Mouse (Mus musculus) monocyte, adult 5-6 weeks (primary cell): ENCODE data around the gene Klhl11. TPM values are rescaled to one million over a fixed set of nuclear protein-coding genes. Genes with fewer than 3 reads are reported as not detected.
A peak's percentile ranks its signal among the peaks of the same experiment; 100 is the strongest.

Source experiments
- ATAC-seq: fragments of 153-309, 156-312 bp; replicated peaks from 2 replicates; pipeline ENCODE4 v1.8.0; 2017; ENCODE audit warnings: mild to moderate bottlenecking; ENCODE audit not compliant: low TSS enrichment, insufficient number of reproducible peaks, severe bottlenecking, poor library complexity, low FRiP score
- total RNA-seq: library from RNA; stranded (forward); fragments of 200-1000, 200-491, 200-594 nt; gene quantifications from 3 replicates; pipeline ENCODE4 v1.2.3, GENCODE M21; 2017

Gene Klhl11
- 16.4 to 28.5 TPM (median 24.2 TPM) in 3 replicates for total RNA-seq

DNA sequence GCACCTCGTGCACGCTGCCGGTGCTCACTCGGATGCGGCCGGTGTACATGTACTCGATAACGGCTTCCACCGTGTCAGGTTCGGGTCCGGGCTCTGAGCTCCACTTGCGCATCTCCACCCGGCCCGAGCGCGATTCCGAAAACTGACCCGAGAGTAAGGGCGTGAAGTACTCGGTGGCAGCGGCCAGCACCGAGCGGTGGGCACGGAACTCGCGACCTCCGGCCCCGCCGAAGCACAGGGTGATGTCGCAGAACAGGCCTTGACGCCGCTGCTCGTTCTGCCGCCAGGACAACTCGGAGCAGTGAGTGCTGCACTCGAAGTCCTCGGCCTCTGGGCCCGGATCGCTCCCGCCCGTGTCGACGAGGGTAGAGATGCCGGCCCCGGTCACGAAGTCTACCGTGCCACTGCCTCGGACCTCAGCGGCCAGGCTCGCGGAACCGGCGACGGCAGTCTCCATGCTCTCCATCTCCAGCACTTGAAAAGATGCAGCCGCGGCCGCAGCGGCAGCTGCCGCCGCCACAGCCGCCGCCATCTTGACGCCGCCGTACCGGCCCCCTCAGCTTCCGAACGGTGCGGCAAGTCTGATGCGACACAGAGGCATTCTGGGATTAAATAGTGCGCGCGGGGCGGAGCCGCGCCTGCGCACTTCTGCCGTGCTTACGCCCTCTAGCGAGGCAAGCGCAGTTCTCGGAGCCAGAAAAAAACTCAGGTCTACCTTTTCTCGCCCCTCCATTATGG is at the start of gene Klhl11:
TSS of gene Klhl11 (minus strand) at position 545 of the 738 bp plus-strand sequence.
- ATAC-seq = peak; percentile 98

- no peak for ATAC-seq
These were observed 48.3 kb upstream of the Klhl11 start for GRCm38 (mm10) chr11:100520838-100521237.

DNA sequence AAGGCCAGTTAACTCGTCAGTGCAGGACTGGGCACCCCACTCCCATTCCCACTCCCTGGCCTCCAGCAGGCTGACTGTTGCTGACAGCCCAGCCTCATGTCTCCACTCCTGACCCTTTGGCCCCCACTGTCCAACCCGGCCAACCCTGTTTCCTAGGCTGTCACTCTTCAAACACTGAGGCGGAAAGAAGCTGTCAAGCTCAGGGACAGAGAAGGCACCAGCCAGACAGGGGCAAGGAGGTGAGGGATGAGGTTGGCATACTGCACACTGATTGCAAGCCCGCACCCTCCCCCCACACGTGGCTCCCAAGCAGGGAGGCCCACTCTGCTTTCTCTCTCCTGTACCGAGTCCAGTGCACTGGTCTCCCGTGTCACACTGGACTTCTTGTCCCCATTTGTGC is 46.6 kb upstream of the Klhl11 start:
- no peak for ATAC-seq

DNA sequence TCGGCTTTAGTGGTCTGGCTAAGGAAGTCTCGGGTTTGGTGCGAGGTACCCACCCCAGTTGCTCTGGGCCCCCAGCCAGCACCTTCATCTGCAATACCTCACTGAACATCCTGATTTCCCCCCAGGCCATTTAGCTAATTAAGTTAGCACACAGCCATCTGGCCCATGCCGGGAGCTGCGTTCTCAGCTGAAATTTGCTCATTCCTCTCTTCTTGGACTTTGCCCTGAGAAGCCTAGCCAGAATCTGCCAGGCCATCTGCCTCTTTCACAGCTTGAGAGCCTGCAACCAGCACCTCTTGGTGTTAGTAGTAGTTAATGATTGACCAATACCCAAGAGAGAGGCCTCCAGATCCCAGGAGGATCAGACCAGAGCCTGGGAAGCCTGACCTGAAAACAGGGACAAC is 45.6 kb upstream of the Klhl11 start:
- no peak for ATAC-seq

DNA sequence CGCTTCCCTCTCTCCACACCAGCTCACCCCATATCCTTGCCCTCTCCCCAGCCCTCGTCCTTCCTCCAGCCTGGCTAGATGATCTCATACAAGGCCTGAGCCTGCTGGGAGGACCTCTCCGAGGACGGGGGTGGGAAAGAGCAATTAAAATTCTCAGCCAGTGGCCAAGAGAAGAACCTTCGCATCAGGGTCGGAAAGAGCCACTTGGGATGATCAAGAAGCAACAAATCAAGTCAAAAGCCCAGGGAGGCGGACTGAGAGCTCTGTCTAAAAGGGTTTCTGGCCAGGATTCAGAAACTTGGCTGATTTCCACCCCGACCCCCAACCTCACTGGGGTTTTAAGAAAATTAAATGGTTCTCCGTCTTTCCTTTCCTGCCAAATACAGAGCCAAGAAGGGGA is 43.8 kb upstream of the Klhl11 start:
- ATAC-seq = no peak

DNA sequence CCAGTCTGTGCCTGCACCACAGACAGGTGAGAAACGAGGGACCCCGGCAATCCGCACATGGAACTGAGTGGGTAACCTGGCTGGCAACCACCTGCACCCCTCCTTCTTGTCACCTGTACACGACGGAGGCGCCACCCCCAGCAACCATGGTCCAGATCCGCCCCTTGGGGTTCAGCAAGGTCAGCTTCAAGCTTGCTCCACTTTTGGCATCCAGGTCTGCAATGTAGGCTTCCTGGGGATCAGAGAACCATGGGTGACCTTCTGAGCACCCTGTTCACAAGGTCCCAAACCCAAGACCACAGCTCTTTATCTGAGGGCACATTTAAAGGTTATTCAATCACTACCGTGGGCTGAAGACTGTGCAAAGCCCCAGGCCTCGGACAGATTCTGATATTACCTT is 43.2 kb upstream of the Klhl11 start:
- ATAC-seq = no peak

DNA sequence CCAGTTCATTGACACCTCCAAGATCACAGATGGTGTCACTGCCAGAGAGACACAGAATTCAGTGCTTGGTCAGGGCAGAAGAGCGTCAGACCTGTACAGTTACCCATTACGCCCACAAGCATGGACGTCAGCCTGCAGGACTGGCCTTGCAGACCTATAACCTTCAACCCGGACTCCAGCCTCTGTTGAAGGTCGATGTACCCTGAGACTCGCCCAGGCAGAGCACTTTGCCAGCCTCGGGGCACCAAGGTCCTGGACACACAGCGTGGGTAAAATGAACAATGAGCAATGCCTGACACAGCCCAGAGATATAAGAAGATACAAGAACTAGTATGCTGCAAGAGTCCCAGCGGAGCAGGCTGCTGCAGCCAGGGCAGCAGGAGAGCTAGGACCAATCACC is 42.5 kb upstream of the Klhl11 start:
- no peak for ATAC-seq

DNA sequence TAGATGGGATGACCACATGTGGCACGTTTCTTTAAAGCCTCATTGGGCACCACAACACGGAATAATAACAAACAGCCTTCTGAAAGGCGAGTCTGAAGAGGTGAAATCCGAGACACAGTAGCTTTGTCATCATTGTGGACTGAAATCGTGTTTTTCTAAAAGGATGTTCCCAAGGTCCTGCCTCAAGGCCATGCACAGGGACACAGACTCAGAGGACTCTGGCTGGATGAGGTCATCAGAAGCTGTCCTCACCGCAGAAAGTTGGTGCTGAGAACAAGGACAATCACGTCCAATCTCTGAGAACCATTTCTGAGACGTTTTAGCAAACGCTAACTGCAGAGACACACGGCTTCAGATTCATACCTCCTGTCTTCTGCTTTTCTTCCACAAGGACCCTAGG is 41.2 kb upstream of the Klhl11 start:
- ATAC-seq = no peak

DNA sequence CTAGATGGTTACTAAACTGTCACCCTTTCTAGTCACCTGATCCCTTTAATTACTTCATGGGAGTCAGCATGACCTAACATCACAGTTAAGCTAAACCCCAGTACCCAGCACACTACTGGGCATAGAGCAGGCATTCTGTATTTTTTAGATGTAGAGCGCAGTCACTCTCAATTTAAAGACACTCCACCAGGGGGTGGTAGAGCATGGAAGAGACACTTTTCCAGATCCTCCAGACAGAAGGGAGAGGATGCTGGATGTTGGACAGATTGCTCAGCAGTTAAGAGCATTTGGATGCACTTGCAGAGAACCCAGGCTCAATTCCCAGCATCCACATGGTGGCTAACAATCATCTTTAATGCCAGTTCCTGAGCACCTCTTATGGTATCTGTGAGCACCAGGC is 39.8 kb upstream of the Klhl11 start:
- no peak for ATAC-seq

DNA sequence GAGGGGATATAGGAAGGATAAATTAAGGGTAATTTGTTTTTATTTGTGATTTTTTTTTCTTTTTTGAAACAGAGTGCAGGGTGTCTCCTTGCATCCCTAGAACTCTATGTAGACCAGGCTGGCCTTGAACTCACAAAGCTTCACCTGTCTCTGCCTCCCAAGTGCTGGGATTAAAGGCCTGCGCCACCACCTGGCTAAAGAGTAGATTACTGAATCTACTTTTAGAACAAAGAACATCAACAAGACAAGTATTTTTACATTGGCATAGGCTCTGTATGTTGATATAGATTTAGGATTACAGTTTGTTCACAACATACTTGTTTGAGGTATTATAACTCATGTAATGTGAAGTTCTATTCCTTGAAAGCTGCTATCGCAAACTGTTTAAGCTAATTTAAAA is 38.0 kb upstream of the Klhl11 start:
- ATAC-seq = no peak

GRCm38 (mm10) chr11:100505997-100506396 is 33.5 kb upstream of the Klhl11 start:
- no peak for ATAC-seq

GRCm38 (mm10) chr11:100504990-100505660 is 32.6 kb upstream of the Klhl11 start:
- ATAC-seq = no peak

GRCm38 (mm10) chr11:100501321-100501720 is 28.8 kb upstream of the Klhl11 start:
- ATAC-seq = no peak

GRCm38 (mm10) chr11:100500651-100501050 is 28.1 kb upstream of the Klhl11 start:
- ATAC-seq = no peak

DNA sequence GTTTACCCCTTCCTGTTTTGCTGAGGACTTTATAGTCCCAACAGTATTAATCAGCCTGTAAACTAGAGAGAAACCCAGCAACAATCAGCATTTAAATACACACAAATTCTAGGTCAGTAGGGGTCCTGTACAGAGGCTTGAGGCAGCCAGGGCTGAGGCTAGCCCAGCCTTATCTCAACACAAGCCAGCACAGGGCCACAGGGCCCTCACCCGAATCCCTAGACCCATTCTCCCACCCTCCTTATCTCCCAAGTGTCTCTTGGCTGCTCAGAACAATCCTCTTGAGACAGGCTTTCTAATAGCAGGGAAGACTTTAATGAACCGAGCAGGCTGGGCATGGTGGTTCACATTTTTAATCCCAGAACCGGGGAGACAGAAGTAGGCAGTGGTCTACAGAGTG is 27.7 kb upstream of the Klhl11 start:
- no peak for ATAC-seq

DNA sequence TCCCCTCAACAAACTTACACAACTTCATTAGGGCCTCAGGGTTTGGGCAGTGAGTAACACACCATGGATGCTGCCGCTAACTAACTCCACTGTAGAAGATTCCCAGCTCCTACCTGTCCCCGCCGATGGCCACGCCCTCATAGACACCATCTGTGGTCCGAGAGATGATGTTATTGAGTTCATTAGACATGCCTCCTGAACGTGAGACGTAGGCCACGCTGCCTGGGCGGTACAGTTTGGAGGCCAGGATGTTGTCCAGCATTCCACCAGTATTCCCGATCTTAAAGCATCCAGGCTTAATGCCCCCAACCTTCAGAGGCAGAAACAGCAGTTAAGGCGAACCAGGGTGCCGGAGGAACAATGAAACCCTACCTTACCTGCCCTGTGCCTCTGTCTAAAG is 21.2 kb upstream of the Klhl11 start:
- ATAC-seq = no peak

GRCm38 (mm10) chr11:100490951-100491350 is 18.4 kb upstream of the Klhl11 start:
- ATAC-seq = no peak

- ATAC-seq = no peak
These were observed 13.4 kb upstream of the Klhl11 start for GRCm38 (mm10) chr11:100485801-100486538.

GRCm38 (mm10) chr11:100484461-100484860 is 11.9 kb upstream of the Klhl11 start:
- ATAC-seq = no peak

DNA sequence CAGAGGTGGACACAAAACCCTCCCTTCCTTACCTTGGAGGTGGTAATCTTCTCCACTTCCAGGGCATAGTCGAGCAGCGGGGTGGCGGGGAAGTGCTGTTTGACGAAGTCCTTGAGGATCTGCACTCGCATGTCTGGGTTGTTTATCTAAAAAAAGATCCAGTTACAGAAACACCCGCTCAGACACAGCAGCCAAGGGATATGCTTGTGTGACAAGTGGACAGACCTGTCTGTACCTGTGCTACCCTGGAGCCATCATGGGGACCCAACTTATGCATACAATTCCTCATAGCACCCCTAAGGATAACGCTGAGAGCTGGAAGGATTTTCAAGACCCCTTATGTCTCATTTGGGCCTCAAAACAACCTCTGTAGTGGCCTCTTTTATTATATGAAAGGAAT is 6.6 kb upstream of the Klhl11 start:
- no peak for ATAC-seq
